Mouse (Mus musculus) embryonic facial prominence, embryonic 14.5 days (tissue): ENCODE measurements at regions not wholly inside any gene's neighbourhood (a gene's known extent, or its start where the extent isn't known, plus 50 kb on each side); places are given as distances from the start of the nearest gene placed in this dataset.
"Not testable (repeated sequence)": the region's sequence is repeated elsewhere in the genome, so short reads cannot be mapped to it uniquely, and the experiment has no call there.

Experiments used
- ATAC-seq: fragments of 200-750 bp; cut with Nextera tagmentation; 2 replicates; pipeline ENCODE4 v1.8.0; 2017; ENCODE audit warnings: low read depth, moderate number of reproducible peaks, moderate TSS enrichment
- DNase-seq: peaks from one replicate; pipeline ENCODE4 v3.0.0-alpha.2; 2015; ENCODE audit warnings: low spot score
- H3K27ac ChIP-seq: fragments of 300-500 bp; sonication (generic); replicated peaks from 2 replicates; pipeline ENCODE4 v1.5.1; 2014; ENCODE audit warnings: low read depth, mild to moderate bottlenecking, low read length, moderate library complexity
- H3K27me3 ChIP-seq: fragments of 300-500 bp; sonication (generic); replicated peaks from 2 replicates; pipeline ENCODE4 v1.6.1; 2014; ENCODE audit warnings: low read length; ENCODE audit not compliant: control insufficient read depth, insufficient read depth
- H3K36me3 ChIP-seq: fragments of 300-500 bp; sonication (generic); 2 replicates; pipeline ENCODE4 v1.6.1; 2014; ENCODE audit warnings: low read length, mixed read lengths; ENCODE audit not compliant: control insufficient read depth, insufficient read depth
- H3K4me1 ChIP-seq: fragments of 300-500 bp; sonication (generic); 2 replicates; pipeline ENCODE4 v1.6.1; 2014; ENCODE audit warnings: antibody characterized with exemption, low read length; ENCODE audit not compliant: control insufficient read depth, insufficient read depth
- H3K4me2 ChIP-seq: fragments of 300-500 bp; sonication (generic); 2 replicates; pipeline ENCODE4 v1.6.1; 2014; ENCODE audit warnings: low read depth, mild to moderate bottlenecking, low read length, moderate library complexity, mixed read lengths
- H3K4me3 ChIP-seq: fragments of 300-500 bp; sonication (generic); 2 replicates; pipeline ENCODE4 v1.5.1; 2014; ENCODE audit warnings: low read depth, mild to moderate bottlenecking, low read length
- H3K9ac ChIP-seq: fragments of 300-500 bp; sonication (generic); 2 replicates; pipeline ENCODE4 v1.6.1; 2014; ENCODE audit warnings: low read depth, mild to moderate bottlenecking, low read length, moderate library complexity, mixed read lengths
- H3K9me3 ChIP-seq: fragments of 300-500 bp; sonication (generic); 2 replicates; pipeline ENCODE4 v1.6.1; 2016; ENCODE audit warnings: low read length; ENCODE audit not compliant: control insufficient read depth
- WGBS: fragments of 180-500 bp; shearing (Covaris S2); extraction: QIAGEN DNeasy Blood & Tissue Kit; methylation state at CpG from one replicate; pipeline ENCODE4 v1.1.7; 2014; 5-methylcytosine and 5-hydroxymethylcytosine counted together

DNA sequence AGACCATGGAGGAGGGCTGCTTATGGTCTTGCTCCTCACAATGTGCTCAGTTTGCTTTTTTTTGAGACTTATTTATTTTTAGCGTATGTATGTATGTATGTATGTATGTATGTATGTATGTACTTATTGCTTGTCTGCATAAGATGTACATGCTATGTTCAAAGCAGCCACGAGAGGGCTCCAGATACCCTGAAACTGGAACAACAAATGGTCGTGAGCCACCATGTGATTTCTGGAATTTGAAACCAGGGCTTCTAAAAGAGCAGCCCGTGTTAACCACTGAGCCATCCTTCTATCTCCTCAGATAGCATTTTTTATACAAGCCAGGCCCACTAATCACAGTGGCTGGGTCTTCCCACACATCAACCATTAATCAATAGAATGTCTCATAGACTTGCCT lies 611.2 kb downstream of the 5730507C01Rik start:
- DNase-seq (no peak), ATAC-seq (no peak)
- Histone ChIP-seq H3K36me3 (no peaks in the 10 kb centered on the region), H3K9ac (no peak overlapping the region), H3K4me2 (no peak overlapping the region), H3K9me3 (0 out of 2 replicates have a peak, but pooled peaks cover 19% of the 10 kb centered on the region), H3K4me1 (no peaks in the 10 kb centered on the region), H3K27ac (no peak overlapping the region), H3K4me3 (no peak overlapping the region), H3K27me3 (no peaks in the 10 kb centered on the region)
- WGBS = 62% methylated on average over 4 of the region's 4 CpGs

DNA sequence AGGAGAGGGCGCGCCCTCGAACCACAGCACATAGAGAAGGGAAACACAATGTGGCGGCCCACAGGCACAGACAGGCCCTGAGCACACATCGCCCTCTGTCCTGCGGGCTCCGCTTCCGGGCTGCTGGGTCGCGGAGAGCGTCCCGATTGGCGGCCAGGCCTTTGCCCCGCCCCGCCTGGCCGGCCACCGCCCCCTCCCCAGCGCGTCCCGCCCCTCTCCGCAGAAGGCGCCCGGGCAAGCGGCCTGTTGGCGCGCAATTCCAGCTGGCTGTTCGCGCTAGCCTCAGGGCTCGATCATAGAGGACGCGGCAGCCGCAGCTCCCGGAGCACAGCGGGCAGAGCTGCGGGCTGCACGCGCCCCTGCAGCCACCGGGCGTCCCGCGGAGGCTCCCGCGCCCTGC lies 661.3 kb downstream of the 5730507C01Rik start:
- Histone ChIP-seq H3K27ac (no peak overlapping the region), H3K36me3 (no peaks in the 10 kb centered on the region), H3K4me1 (no peaks in the 10 kb centered on the region), H3K9me3 (peaks cover 4% of the 10 kb centered on the region; the same call in 1 of the 2 replicates), H3K9ac (no peak overlapping the region), H3K4me2 (no peak overlapping the region), H3K4me3 (no peak overlapping the region), H3K27me3 (no peaks in the 10 kb centered on the region)
- ATAC-seq (no peak), DNase-seq (no peak)
- WGBS = 25% methylated on average over 22 of the region's 43 CpGs

DNA sequence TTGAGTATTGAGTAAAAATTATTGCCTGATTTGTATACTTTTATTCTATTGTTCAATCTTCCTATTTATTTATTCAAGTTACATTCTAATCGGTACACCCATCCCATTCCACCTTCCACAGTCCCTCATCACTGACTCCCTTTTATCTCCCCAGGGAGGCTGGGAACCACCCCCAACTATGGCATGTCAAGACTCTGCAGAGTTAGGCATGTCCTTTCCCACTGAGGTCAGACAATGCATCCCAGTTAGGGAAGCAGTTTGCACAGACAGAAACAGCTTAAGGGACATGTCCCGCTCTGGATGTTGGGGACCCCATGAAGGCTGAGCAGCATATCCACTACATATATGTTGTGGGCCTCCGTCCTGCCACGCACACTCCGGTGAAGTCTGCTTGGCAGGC lies 678.1 kb downstream of the 5730507C01Rik start:
- ATAC-seq (no peak), DNase-seq (no peak)
- Histone ChIP-seq H3K4me1 (no peaks in the 10 kb centered on the region), H3K4me3 (no peak overlapping the region), H3K27ac (no peak overlapping the region), H3K27me3 (no peaks in the 10 kb centered on the region), H3K4me2 (no peak overlapping the region), H3K9ac (no peak overlapping the region), H3K36me3 (no peaks in the 10 kb centered on the region), H3K9me3 (peaks cover 5% of the 10 kb centered on the region; the same call in 1 of the 2 replicates)
- 90% methylated on average over 5 of the region's 5 CpGs for WGBS

DNA sequence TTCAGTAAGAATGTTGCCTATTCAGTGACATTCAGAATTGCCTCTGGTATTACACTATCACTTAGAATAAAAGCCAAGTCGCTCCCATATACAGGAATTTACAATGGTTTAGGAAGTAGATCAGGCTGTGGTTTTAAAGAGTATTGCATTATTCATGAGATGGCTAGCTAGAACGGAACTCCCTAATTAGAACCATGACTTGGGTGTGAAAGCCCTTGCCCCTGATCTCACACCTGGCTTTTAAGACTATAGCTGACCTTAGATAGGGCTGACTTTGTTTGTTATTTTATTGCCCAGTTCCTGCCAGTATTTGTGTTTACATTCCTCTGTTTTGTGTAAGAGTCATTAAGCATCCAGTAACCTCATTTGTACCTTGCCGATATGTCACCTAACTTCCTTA lies 678.7 kb downstream of the 5730507C01Rik start:
- ATAC-seq, H3K36me3 ChIP-seq, H3K9ac ChIP-seq, H3K4me3 ChIP-seq, DNase-seq, H3K27ac ChIP-seq, H3K4me1 ChIP-seq, H3K4me2 ChIP-seq, H3K9me3 ChIP-seq, H3K27me3 ChIP-seq: not testable (repeated sequence)
- WGBS = 72% methylated on average over 3 of the region's 3 CpGs

DNA sequence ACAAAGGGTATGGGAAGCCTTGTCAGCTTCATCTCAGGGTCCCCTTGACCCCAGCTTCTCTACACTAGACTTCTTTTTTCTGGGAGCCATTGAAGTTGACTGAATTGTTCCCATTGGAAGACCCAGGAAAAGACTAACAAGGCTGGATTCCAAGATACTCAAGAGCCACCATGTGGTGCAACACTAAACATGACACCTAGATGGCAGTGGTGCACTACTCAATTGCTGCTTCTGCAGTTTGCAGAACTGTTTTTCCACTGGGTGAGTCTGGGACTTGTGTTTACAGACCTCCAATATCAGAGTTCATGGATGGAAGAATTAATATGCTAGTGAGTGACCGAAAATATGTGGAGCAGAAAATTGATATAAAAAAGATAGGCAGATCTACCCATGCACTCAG lies 709.7 kb downstream of the 5730507C01Rik start:
- not testable (repeated sequence) for ATAC-seq, H3K4me3 ChIP-seq, H3K4me2 ChIP-seq, H3K4me1 ChIP-seq, H3K27ac ChIP-seq, H3K36me3 ChIP-seq, DNase-seq, H3K27me3 ChIP-seq, H3K9me3 ChIP-seq, H3K9ac ChIP-seq
- WGBS = 85% methylated on average over 1 of the region's 1 CpGs

DNA sequence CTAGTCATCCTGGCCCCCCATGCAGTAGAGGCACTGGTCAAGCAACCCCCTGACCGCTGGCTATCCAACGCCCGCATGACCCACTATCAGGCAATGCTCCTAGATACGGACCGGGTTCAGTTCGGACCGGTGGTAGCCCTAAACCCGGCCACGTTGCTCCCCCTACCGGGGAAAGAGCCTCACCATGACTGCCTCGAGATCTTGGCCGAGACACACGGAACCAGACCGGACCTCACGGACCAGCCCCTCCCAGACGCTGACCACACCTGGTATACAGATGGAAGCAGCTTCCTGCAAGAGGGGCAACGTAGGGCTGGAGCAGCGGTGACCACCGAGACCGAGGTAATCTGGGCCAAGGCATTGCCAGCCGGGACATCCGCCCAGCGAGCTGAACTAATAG lies 707.6 kb upstream of the Gm21863 start:
- not testable (repeated sequence) for ATAC-seq

DNA sequence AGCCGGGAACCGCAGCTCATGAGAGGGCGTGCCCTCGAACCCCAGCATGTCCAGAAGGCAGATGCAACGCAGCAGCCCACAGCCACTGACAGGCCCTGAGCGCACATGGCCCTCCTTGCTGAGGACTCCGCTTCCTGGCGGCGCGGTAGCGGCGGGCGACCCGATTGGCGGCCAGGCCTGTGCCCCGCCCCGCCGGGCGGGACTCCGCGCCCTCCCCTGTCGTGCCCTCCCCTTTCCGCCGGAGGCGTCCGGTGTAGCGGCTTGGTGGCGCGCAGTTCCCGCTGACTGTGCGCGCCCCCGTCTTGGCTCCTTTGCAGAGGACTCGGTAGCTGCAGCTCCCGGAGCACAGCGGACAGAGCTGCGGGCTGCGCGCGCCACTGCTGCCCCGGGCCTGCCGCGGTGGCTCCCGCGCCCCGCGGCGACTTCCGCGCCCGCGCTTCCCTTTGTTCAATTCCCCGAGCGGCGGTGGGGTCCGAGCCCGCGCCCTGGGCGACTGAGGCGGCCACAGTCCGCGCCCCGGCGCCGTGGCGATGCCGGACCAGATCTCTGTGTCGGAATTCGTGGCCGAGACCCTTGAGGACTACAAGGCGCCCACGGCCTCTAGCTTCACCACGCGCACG lies 665.9 kb upstream of the Gm21863 start:
- 0 out of 2 replicates have a peak, but pooled peaks have one; percentile 53 for ATAC-seq
- not testable (repeated sequence) for H3K27ac ChIP-seq, H3K27me3 ChIP-seq, H3K4me1 ChIP-seq, H3K9me3 ChIP-seq, H3K36me3 ChIP-seq
- H3K4me2 ChIP-seq = peak overlapping the region; percentile 39
- peak; percentile 44 for DNase-seq
- H3K4me3 ChIP-seq = peak overlapping the region; percentile 38
- 6% methylated on average over 33 of the region's 75 CpGs for WGBS
- H3K9ac ChIP-seq = peak overlapping the region; percentile 45; the same call in 1 of the 2 replicates

More for the DNA sequence above, 707.6 kb upstream of the Gm21863 start:
- not testable (repeated sequence) for H3K9ac ChIP-seq, H3K4me1 ChIP-seq, DNase-seq, H3K4me2 ChIP-seq, H3K36me3 ChIP-seq, H3K27ac ChIP-seq, H3K27me3 ChIP-seq, H3K4me3 ChIP-seq, H3K9me3 ChIP-seq
- 94% methylated on average over 20 of the region's 23 CpGs for WGBS

DNA sequence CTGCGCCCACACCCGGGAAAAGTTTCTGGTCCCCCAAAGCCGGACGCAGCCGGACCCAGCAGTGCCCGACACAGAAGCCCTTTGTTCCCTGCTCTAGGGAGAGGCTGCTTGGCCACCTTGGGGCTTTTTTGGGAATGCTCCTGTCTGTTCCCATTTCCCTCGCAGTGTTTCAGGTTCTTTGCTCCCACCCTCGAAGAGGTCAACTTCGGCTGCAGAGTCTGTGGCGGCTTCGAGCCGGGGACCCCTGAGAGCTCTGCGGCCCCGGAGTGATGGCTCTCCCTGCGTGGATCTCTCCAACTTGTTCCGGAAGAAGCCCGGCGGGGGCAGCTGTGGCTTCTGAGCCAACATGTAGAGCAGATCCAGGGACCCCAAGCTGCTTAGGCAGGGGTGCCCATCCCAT lies 665.3 kb upstream of the Gm21863 start:
- H3K27me3 ChIP-seq, H3K36me3 ChIP-seq, H3K9me3 ChIP-seq, H3K27ac ChIP-seq, H3K4me1 ChIP-seq, DNase-seq, ATAC-seq: not testable (repeated sequence)
- Histone ChIP-seq H3K4me3 (peak overlapping the region; percentile 38), H3K9ac (peak overlapping the region; percentile 45; the same call in 1 of the 2 replicates), H3K4me2 (peak overlapping the region; percentile 39)
- 75% methylated on average over 11 of the region's 18 CpGs for WGBS

DNA sequence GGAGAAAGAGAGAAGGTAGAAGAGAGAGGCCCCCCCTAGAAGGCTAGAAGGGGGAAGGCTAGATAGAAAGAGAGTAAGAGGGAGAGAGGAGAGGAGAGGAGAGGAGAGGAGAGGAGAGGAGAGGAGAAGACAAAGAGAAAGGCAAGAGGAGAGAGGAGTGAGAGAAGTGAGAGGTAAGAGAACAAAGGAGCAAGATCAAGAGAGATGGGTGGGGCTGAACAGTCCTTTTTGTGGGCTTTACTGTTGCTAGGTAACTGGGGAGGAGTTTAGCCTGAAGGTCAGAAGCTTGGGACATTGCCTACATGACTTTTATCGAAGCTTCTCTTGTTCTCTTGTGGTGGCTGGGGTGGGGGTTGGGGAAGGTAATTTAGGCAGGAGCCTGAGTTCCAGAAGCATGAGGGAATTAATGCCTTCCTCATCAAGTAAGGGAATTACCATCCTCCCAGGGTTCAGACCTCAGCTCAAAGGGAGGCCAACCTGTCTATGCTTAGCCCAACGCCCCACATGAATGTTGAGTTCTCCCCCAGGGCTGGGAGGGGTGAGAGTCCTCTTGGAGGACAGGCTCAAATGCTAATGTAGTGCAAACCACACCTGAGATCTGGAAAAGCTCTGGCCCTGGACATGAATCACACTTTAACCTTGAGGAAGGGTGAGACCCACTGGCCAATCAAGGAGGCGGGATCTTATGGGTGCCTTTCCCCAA lies 662.1 kb upstream of the Gm21863 start:
- H3K4me2 ChIP-seq, H3K9ac ChIP-seq, H3K4me3 ChIP-seq, H3K27me3 ChIP-seq, H3K36me3 ChIP-seq, H3K9me3 ChIP-seq, H3K4me1 ChIP-seq, DNase-seq, ATAC-seq, H3K27ac ChIP-seq: not testable (repeated sequence)
- 90% methylated on average over 1 of the region's 3 CpGs for WGBS
